ENCODE assay signal across 18 mouse cellular contexts in the genomic region with DNA sequence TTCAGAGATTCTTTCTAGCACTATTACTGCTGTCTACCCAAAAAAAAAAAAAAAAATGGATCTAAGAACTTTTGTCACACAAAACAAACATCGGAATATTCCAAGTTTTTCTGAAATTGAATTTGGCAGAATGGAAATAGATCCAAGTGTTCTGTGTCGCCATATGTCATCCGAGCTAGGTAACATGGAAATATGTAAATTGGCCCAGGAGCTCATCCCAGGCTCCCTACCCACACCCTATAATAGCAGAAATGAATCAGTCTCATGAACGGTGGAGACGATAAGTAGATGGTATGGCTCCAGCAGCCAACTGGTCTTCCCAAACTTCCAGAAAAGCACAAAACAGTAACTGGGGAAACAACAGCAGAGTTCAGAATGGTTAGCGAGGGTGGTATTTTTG.
"Had no signal": no experiment of that assay in that cellular context is flagged by ENCODE, and none has a peak within 500 bp of the region (broad histone marks: within the 10 kb centered on the region; RNA-seq: fewer than 3 reads in every experiment).

No protein-coding gene starts in this region.

- DNase-seq: kidney, adult 18-20 months; kidney, adult 9 months; kidney, postnatal 14 days; kidney, postnatal 4 days; liver, embryonic 13.5 days; lung, adult 2 months; lung, postnatal 14 days; lung, postnatal 4 days; right cerebral cortex, postnatal 25 days; thymus, adult 2 months; thymus, postnatal 14 days; thymus, postnatal 4 days had no signal

- ATAC-seq: intestine, embryonic 16.5 days; midbrain, embryonic 15.5 days had no signal

- H3K27ac ChIP-seq: left cerebral cortex, adult 2 months; liver, embryonic 13.5 days; midbrain, embryonic 12.5 days; midbrain, embryonic 15.5 days; neural tube, embryonic 12.5 days; neural tube, embryonic 15.5 days had no signal

- H3K4me3 ChIP-seq: left cerebral cortex, adult 2 months; liver, embryonic 13.5 days; midbrain, embryonic 12.5 days; midbrain, embryonic 15.5 days; neural tube, embryonic 12.5 days; neural tube, embryonic 15.5 days had no signal
